Mouse (Mus musculus) lung, postnatal 25 days (tissue): ENCODE measurements around the gene Atp2c1.

ENCODE experiments used
- DNase-seq: peaks from one replicate; pipeline ENCODE4 v3.0.0; 2022; ENCODE audit warnings: low spot score

Atp2c1 gene

DNA sequence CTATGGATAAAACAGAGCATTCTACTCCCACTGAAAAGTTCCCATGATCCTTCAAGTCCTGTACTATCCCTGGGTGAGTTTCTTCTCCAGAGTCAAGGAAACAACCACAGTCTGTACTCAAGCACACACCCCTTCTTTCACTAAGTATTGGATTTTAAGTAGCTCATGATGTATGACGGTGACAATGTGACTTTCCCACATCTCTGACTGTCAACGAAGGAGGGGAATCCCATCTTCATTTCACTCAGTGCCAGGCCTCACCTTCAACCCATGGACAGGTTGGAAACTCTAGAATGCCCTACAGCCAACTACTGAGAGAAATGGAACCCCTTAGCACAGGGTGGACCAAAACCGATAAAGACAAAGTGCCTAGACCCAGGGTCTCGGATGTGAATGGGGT is 160.9 kb downstream of the Atp2c1 start:
- DNase-seq: no peak

GRCm38 (mm10) chr9:105363520-105364231 is 163.4 kb downstream of the Atp2c1 start:
- DNase-seq: no peak

DNA sequence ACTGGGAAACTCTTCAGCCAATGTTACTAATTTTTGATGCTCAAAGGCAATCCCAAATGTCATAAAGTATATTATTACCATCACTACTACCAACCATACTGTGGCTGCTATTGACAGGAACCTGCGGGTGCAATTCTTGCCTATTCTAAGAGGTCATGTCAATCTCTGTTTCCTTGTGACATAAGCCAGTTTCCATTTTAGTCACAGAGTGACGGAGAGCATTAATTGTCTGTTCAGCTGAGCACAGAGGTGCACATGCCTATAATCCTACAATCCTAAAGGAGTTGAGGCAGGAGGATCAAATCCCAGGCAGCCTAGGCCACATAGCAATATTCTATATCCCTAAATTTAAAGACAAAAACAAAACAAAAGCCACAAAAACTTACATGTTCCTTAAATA is 164.9 kb downstream of the Atp2c1 start:
- DNase-seq: no peak
